Mouse (Mus musculus) CH12.LX (cell line): ENCODE results near the gene Prlr. TPM values are rescaled to one million over a fixed set of nuclear protein-coding genes. Genes with fewer than 3 reads are reported as not detected.

ENCODE experiments used
- DNase-seq: peaks from one replicate; pipeline ENCODE4 v3.0.0-alpha.2; 2013; ENCODE audit errors: extremely low read depth
- H3K27ac ChIP-seq: 2 replicates; pipeline ENCODE4 v1.5.1; 2012; ENCODE audit warnings: low read depth, mild to moderate bottlenecking, control low read depth, moderate library complexity; ENCODE audit not compliant: insufficient read depth
- H3K27me3 ChIP-seq: replicated peaks from 2 replicates; pipeline ENCODE3; 2012; ENCODE audit warnings: inconsistent platforms
- H3K36me3 ChIP-seq, 2 experiments: replicated peaks in 1 of 2; 2 replicates each; pipeline versions ENCODE3 to v1.6.1; 2012; ENCODE audit warnings: inconsistent platforms in 1 of 2, low read length in 1 of 2, mild to moderate bottlenecking in 1 of 2, mixed read lengths in 1 of 2, moderate library complexity in 1 of 2; ENCODE audit not compliant: control insufficient read depth in 1 of 2, insufficient read depth in 1 of 2
- H3K4me1 ChIP-seq, 2 experiments: 2 replicates each; pipeline ENCODE4 v1.6.1; 2012; ENCODE audit warnings: inconsistent platforms in 1 of 2, moderate library complexity in 1 of 2; ENCODE audit not compliant: insufficient read depth in 2 of 2, control insufficient read depth in 1 of 2
- H3K4me2 ChIP-seq: 2 replicates; pipeline ENCODE4 v1.6.1; 2012; ENCODE audit warnings: low read depth, mild to moderate bottlenecking, control low read depth; ENCODE audit not compliant: poor library complexity, insufficient read depth, severe bottlenecking
- H3K4me3 ChIP-seq, 3 experiments: fragments of 150-350 bp in 1 of 3; sonication (generic) in 1 of 3; replicated peaks in 1 of 3; 2 replicates each; pipeline versions ENCODE3 to v1.5.1; 2011 to 2012; ENCODE audit warnings: low read depth in 2 of 3, low read length in 2 of 3, mild to moderate bottlenecking in 2 of 3, moderate library complexity in 2 of 3, control low read depth in 1 of 3, improper control_type of control experiment in 1 of 3, inconsistent platforms in 1 of 3, mixed read lengths in 1 of 3; ENCODE audit not compliant: poor library complexity in 1 of 3
- H3K79me2 ChIP-seq: replicated peaks from 2 replicates; pipeline ENCODE4 v1.6.1; 2012; ENCODE audit warnings: mild to moderate bottlenecking, moderate library complexity; ENCODE audit not compliant: control insufficient read depth, poor library complexity, insufficient read depth, severe bottlenecking; ENCODE audit errors: extremely low read depth
- H3K9ac ChIP-seq: 2 replicates; pipeline ENCODE4 v1.6.1; 2012; ENCODE audit warnings: low read depth, mild to moderate bottlenecking, control low read depth, moderate library complexity; ENCODE audit not compliant: insufficient read depth
- H3K9me3 ChIP-seq: replicated peaks from 2 replicates; pipeline ENCODE3; 2012; ENCODE audit warnings: low read length, inconsistent platforms, mixed read lengths
- CHD1 ChIP-seq: IDR thresholded peaks from 2 replicates; pipeline ENCODE4 v1.6.1; 2012; ENCODE audit warnings: low read depth, low read length, improper control_type of control experiment, inconsistent platforms
- CHD2 ChIP-seq: IDR thresholded peaks from 2 replicates; pipeline ENCODE4 v1.6.1; 2011; ENCODE audit warnings: low read length, improper control_type of control experiment
- E2F4 ChIP-seq: IDR thresholded peaks from 2 replicates; pipeline ENCODE4 v1.6.1; 2011; ENCODE audit warnings: low read depth, low read length, improper control_type of control experiment; ENCODE audit not compliant: insufficient replicate concordance
- ELF1 ChIP-seq: IDR thresholded peaks from 2 replicates; pipeline ENCODE4 v1.6.1; 2014; ENCODE audit warnings: low read depth, mild to moderate bottlenecking, inconsistent platforms, low read length, improper control_type of control experiment
- ETS1 ChIP-seq: conservative IDR thresholded peaks from 2 replicates; pipeline ENCODE4 v1.6.1; 2012; ENCODE audit warnings: low read depth, mild to moderate bottlenecking, inconsistent platforms, low read length, improper control_type of control experiment, moderate library complexity
- GABPA ChIP-seq: IDR thresholded peaks from 2 replicates; pipeline ENCODE4 v1.6.1; 2012; ENCODE audit warnings: low read depth, low read length, improper control_type of control experiment, inconsistent platforms; ENCODE audit not compliant: insufficient replicate concordance
- IRF4 ChIP-seq: IDR thresholded peaks from 2 replicates; pipeline ENCODE4 v1.6.1; 2014; ENCODE audit warnings: low read depth, mild to moderate bottlenecking, inconsistent platforms, low read length, improper control_type of control experiment
- JUN ChIP-seq: IDR thresholded peaks from 2 replicates; pipeline ENCODE4 v1.6.1; 2011; ENCODE audit warnings: low read depth, mild to moderate bottlenecking, low read length, improper control_type of control experiment, moderate library complexity; ENCODE audit not compliant: insufficient read depth
- JUND ChIP-seq: conservative IDR thresholded peaks from 2 replicates; pipeline ENCODE4 v1.6.1; 2011; ENCODE audit warnings: low read depth, low read length, improper control_type of control experiment
- KAT2A ChIP-seq: IDR thresholded peaks from 2 replicates; pipeline ENCODE4 v1.6.1; 2012; ENCODE audit warnings: low read length, improper control_type of control experiment, inconsistent platforms; ENCODE audit not compliant: insufficient replicate concordance
- MAX ChIP-seq: IDR thresholded peaks from 2 replicates; pipeline ENCODE4 v1.6.1; 2011; ENCODE audit warnings: low read length, improper control_type of control experiment
- MEF2A ChIP-seq: IDR thresholded peaks from 2 replicates; pipeline ENCODE4 v1.6.1; 2014; ENCODE audit warnings: low read depth, mild to moderate bottlenecking, inconsistent platforms, low read length, improper control_type of control experiment, borderline replicate concordance
- MXI1 ChIP-seq: IDR thresholded peaks from 2 replicates; pipeline ENCODE4 v1.6.1; 2011; ENCODE audit warnings: mild to moderate bottlenecking, low read depth, low read length, improper control_type of control experiment
- MYC ChIP-seq: IDR thresholded peaks from 2 replicates; pipeline ENCODE4 v1.6.1; 2011; ENCODE audit warnings: low read depth, mild to moderate bottlenecking, improper control_type of control experiment, low read length
- NRF1 ChIP-seq: IDR thresholded peaks from 2 replicates; pipeline ENCODE4 v1.6.1; 2014; ENCODE audit warnings: low read depth, mild to moderate bottlenecking, inconsistent platforms, low read length, improper control_type of control experiment, moderate library complexity
- PAX5 ChIP-seq: IDR thresholded peaks from 2 replicates; pipeline ENCODE4 v1.6.1; 2012; ENCODE audit warnings: low read length, inconsistent platforms, mixed read lengths
- POLR2A ChIP-seq: IDR thresholded peaks from 2 replicates; pipeline ENCODE4 v1.6.1; 2011; ENCODE audit warnings: low read depth, mild to moderate bottlenecking, improper control_type of control experiment, low read length
- POLR2AphosphoS2 ChIP-seq: IDR thresholded peaks from 2 replicates; pipeline ENCODE4 v1.6.1; 2011; ENCODE audit warnings: low read depth, low read length, improper control_type of control experiment
- RAD21 ChIP-seq: IDR thresholded peaks from 2 replicates; pipeline ENCODE4 v1.6.1; 2011; ENCODE audit warnings: low read depth, mild to moderate bottlenecking, low read length, improper control_type of control experiment, moderate library complexity
- SIN3A ChIP-seq: IDR thresholded peaks from 2 replicates; pipeline ENCODE4 v1.6.1; 2012; ENCODE audit warnings: low read length, improper control_type of control experiment, inconsistent platforms
- SMC3 ChIP-seq: IDR thresholded peaks from 2 replicates; pipeline ENCODE4 v1.6.1; 2011; ENCODE audit warnings: low read depth, low read length, improper control_type of control experiment
- TBP ChIP-seq: conservative IDR thresholded peaks from 2 replicates; pipeline ENCODE4 v1.6.1; 2011; ENCODE audit warnings: low read depth, low read length, improper control_type of control experiment
- TCF12 ChIP-seq: IDR thresholded peaks from 2 replicates; pipeline ENCODE4 v1.6.1; 2014; ENCODE audit warnings: low read depth, mild to moderate bottlenecking, inconsistent platforms, low read length, improper control_type of control experiment
- USF1 ChIP-seq: IDR thresholded peaks from 2 replicates; pipeline ENCODE4 v1.6.1; 2014; ENCODE audit warnings: low read depth, mild to moderate bottlenecking, inconsistent platforms, low read length, improper control_type of control experiment
- ZC3H11A ChIP-seq: IDR thresholded peaks from 2 replicates; pipeline ENCODE4 v1.6.1; 2012; ENCODE audit warnings: low read depth, mild to moderate bottlenecking, inconsistent platforms, low read length, improper control_type of control experiment
- ZMIZ1 ChIP-seq: IDR thresholded peaks from 2 replicates; pipeline ENCODE4 v1.6.1; 2012; ENCODE audit warnings: low read depth, mild to moderate bottlenecking, inconsistent platforms, low read length, improper control_type of control experiment
- ZNF384 ChIP-seq: IDR thresholded peaks from 2 replicates; pipeline ENCODE4 v1.6.1; 2012; ENCODE audit warnings: low read depth, low read length, improper control_type of control experiment, inconsistent platforms
- dilution Hi-C: fragments of 300-500 bp; cut with MboI; formaldehyde crosslinking; loops from 2 replicates; pipeline ENCODE4 v1.14.3; 2020; ENCODE audit warnings: low sequenced_read_pairs; ENCODE audit not compliant: extremely low pct_unique_long_range_greater_than_20kb, extremely low pct_ligation_motif_present
- in situ Hi-C: fragments of 300-500 bp; cut with MboI; formaldehyde crosslinking; loops from 3 replicates; pipeline ENCODE4 v1.14.3; 2019; ENCODE audit warnings: low sequenced_read_pairs, low pct_ligation_motif_present, low pct_unique_long_range_greater_than_20kb, mixed read lengths
- polyA plus RNA-seq: library from polyadenylated mRNA; unstranded; fragments of >175 nt; gene quantifications from 2 replicates; pipeline ENCODE4 v1.2.1, GENCODE M21; 2012; ENCODE audit warnings: low read depth; ENCODE audit not compliant: insufficient read length
- total RNA-seq, 2 experiments: library from RNA; depleted of rRNA; stranded (reverse); fragments of 300-350 nt in 1 of 2; fragments of >200 nt in 1 of 2; gene quantifications; 2 replicates each; pipeline ENCODE4 v1.2.3; 2012 to 2014

The Prlr gene
- total and polyA plus RNA-seq, 3 experiments, result not detected

DNA sequence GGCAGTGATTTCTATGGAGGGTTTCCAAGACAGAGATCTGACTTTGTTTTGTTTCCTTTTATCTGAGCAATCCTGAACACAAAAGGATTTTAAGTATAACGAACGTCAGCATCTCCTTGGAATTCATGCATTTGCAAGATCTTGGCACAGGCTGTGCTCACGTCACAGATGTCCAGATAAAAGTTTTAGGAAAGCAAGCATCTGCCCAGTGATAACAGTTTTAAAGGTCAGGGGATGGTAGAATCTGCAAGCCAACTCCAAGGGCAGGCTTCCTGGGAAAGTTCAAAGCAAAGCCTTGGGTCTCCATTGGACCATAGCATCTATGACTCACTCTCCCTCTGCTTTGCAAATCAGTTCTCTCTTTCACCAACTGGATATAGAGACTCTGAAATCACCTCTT is 153.6 kb downstream of the Prlr start:
- in situ Hi-C loops, result no loop called here

DNA sequence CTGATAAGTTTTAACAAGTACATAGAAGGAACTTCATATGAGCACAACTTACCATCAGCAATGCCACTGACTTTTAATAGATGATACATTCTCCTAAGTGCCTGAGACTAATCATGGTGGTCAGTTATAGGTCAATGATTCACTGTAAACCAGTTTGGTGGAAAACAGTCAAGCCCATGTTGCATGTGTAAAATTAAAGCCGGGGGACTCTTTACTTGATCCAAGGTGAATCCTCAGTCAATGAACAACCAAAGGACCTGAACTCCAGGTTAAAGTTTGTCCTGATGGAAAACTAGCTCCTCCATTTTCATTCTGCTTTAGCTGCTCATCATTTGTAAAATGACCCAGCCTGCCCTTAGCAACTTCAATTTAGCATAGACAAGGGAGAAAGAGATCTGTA is 155.5 kb downstream of the Prlr start:
- no peak overlapping the region for H3K27ac ChIP-seq
- no peaks in the 10 kb centered on the region for H3K27me3 ChIP-seq
- dilution Hi-C loops, result no loop called here
- no peak for TF ChIP-seq TBP
- TF ChIP-seq CHD1, result no peak
- no peak for TF ChIP-seq USF1
- no peak for TF ChIP-seq JUN
- no peak for TF ChIP-seq TCF12
- no peak for TF ChIP-seq SIN3A
- no peak for TF ChIP-seq KAT2A
- TF ChIP-seq POLR2AphosphoS2, result no peak
- TF ChIP-seq ZC3H11A, result no peak
- no peak overlapping the region for H3K9ac ChIP-seq
- H3K36me3 ChIP-seq, result no peaks in the 10 kb centered on the region
- no peak overlapping the region for H3K4me3 ChIP-seq
- in situ Hi-C loops, result no loop called here
- no peak overlapping the region for H3K4me2 ChIP-seq
- no peaks in the 10 kb centered on the region for H3K9me3 ChIP-seq
- peaks cover 0 to 5% of the 10 kb centered on the region in 2 experiments; a peak in 2 of 4 replicates for H3K4me1 ChIP-seq
- no peak for DNase-seq
- H3K79me2 ChIP-seq, result no peaks in the 10 kb centered on the region

More for the DNA sequence above, 153.6 kb downstream of the Prlr start:
- Histone ChIP-seq H3K79me2 (no peaks in the 10 kb centered on the region), H3K4me3 (no peak overlapping the region), H3K27ac (no peak overlapping the region), H3K9me3 (no peaks in the 10 kb centered on the region), H3K27me3 (no peaks in the 10 kb centered on the region), H3K4me2 (no peak overlapping the region), H3K36me3 (no peaks in the 10 kb centered on the region), H3K9ac (no peak overlapping the region), H3K4me1 (peaks cover 0 to 7% of the 10 kb centered on the region in 2 experiments; a peak in 2 of 4 replicates)
- no peak for DNase-seq
- dilution Hi-C loops, result no loop called here
- TF ChIP-seq MXI1, result no peak
- no peak for TF ChIP-seq PAX5
- no peak for TF ChIP-seq E2F4
- TF ChIP-seq RAD21, result no peak
- no peak for TF ChIP-seq ETS1
- no peak for TF ChIP-seq USF1

DNA sequence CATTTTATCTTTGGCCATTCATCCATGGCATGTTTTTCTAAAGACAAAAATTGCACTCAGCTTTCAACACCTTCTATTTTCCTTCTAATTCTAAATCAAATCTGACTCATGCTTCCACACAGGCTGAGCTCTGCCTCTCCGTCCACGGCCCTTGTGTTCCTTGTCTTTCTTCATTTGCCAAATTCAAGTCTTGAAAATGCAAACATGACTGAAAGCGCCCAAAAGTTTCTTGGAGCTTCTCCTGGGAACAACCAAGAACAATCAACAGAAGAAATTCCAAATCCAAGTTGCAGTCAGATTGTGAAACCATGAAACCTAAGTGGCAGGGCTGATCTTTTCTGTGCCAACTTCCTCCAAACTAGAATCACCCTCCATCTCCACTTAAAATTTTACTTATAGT is 161.6 kb downstream of the Prlr start:
- no peak overlapping the region for H3K9ac ChIP-seq
- in situ Hi-C loops (no loop called here), dilution Hi-C loops (no loop called here)
- H3K79me2 ChIP-seq, result no peaks in the 10 kb centered on the region
- H3K4me1 ChIP-seq, result no peaks in the 10 kb centered on the region
- H3K4me3 ChIP-seq, result no peak overlapping the region
- no peak overlapping the region; the same call in 1 of the 2 replicates for H3K4me2 ChIP-seq
- H3K27ac ChIP-seq, result no peak overlapping the region
- no peaks in the 10 kb centered on the region for H3K9me3 ChIP-seq
- H3K27me3 ChIP-seq, result no peaks in the 10 kb centered on the region
- no peak for DNase-seq
- H3K36me3 ChIP-seq, result no peaks in the 10 kb centered on the region
- no peak for TF ChIP-seq ZC3H11A
- TF ChIP-seq ZNF384, result no peak
- TF ChIP-seq MAX, result no peak
- no peak for TF ChIP-seq ELF1
- no peak for TF ChIP-seq TBP
- no peak for TF ChIP-seq JUND
- no peak for TF ChIP-seq POLR2A
- no peak for TF ChIP-seq CHD2
- no peak for TF ChIP-seq IRF4
- no peak for TF ChIP-seq GABPA
- TF ChIP-seq MYC, result no peak
- no peak for TF ChIP-seq USF1
- TF ChIP-seq SIN3A, result no peak
- TF ChIP-seq ZMIZ1, result no peak
- no peak for TF ChIP-seq MEF2A
- no peak for TF ChIP-seq NRF1
- no peak for TF ChIP-seq PAX5
- TF ChIP-seq SMC3, result no peak
- no peak for TF ChIP-seq ETS1
